Mouse (Mus musculus): ENCODE data around the gene Kdm8. TPM values are rescaled to one million over a fixed set of nuclear protein-coding genes. Genes with fewer than 3 reads are reported as not detected.

Kdm8 gene
- polyA plus RNA-seq, 1 experiment from 2014 or later: 4.7 TPM

- Histone ChIP-seq H3K9ac (replicated peaks) (no peak overlapping the region), H3K4me3 (replicated peaks) (no peak overlapping the region), H3K4me2 (no peak overlapping the region), H3K36me3 (no peaks in the 10 kb centered on the region), H3K27me3 (replicated peaks) (no peaks in the 10 kb centered on the region), H3K4me1 (no peaks in the 10 kb centered on the region), H3K9me3 (replicated peaks) (no peaks in the 10 kb centered on the region), H3K27ac (replicated peaks) (no peak overlapping the region)
- 78% methylated on average over 5 of the region's 5 CpGs for WGBS
- ATAC-seq (ENCODE audit: low FRiP score): no peak
Observed at GRCm38 (mm10) chr7:125503374-125504092, 59.1 kb downstream of the Kdm8 start.

DNA sequence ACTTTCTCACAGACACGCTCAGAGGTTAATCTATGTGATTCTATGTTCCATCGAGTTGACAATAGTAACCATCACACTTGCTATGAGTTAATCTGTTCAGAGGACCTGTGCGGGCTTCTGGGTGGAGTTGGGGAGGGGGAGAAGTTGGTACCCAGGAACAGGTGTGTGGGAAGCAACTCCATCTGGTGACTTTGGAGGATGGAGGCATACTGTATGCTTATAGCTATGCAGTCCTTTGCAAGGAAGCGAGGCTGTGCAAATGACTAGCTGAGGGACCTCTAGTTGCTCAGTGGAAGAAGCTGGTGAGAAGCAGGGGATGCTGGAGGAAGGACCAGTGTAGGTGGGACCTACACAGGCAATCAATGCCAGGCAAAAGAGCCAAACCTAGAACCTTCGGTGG is 60.1 kb downstream of the Kdm8 start:
- H3K36me3 ChIP-seq: no peaks in the 10 kb centered on the region
- ATAC-seq (ENCODE audit: low FRiP score): no peak
- H3K9ac ChIP-seq (replicated peaks): no peak overlapping the region
- no peak overlapping the region for H3K4me3 ChIP-seq (replicated peaks)
- no peaks in the 10 kb centered on the region for H3K9me3 ChIP-seq (replicated peaks)
- WGBS: 93% methylated on average over 5 of the region's 5 CpGs
- H3K27ac ChIP-seq (replicated peaks): no peak overlapping the region
- no peaks in the 10 kb centered on the region for H3K4me1 ChIP-seq
- no peaks in the 10 kb centered on the region for H3K27me3 ChIP-seq (replicated peaks)
- H3K4me2 ChIP-seq: no peak overlapping the region

DNA sequence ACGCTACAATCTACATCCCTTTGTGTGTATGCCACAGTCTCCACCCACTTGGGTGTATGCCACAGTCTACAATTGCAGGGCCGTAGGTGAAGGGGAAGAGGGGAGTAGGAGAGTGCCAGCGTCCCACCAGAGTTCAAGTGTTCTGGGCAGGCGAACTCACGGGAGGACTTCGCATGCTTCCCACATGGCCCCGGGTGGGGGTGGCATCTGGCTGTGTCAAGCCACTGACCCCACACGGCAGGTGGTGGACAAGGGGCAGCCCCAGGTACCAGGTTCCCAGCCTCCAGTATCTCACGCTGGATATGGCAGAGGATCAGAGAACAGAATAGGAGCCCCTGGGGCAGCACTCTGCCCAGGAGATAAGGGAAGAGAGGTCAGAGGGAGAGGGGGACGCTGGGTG is 61.1 kb downstream of the Kdm8 start:
- no peak overlapping the region for H3K4me2 ChIP-seq
- no peak overlapping the region for H3K9ac ChIP-seq (replicated peaks)
- no peaks in the 10 kb centered on the region for H3K27me3 ChIP-seq (replicated peaks)
- H3K36me3 ChIP-seq: no peaks in the 10 kb centered on the region
- 88% methylated on average over 10 of the region's 10 CpGs for WGBS
- no peak for ATAC-seq (ENCODE audit: low FRiP score)
- H3K9me3 ChIP-seq (replicated peaks): no peaks in the 10 kb centered on the region
- no peak overlapping the region for H3K27ac ChIP-seq (replicated peaks)
- H3K4me1 ChIP-seq: no peaks in the 10 kb centered on the region
- H3K4me3 ChIP-seq (replicated peaks): no peak overlapping the region

- no peaks in the 10 kb centered on the region for H3K4me1 ChIP-seq
- no peaks in the 10 kb centered on the region for H3K9me3 ChIP-seq (replicated peaks)
- no peaks in the 10 kb centered on the region for H3K36me3 ChIP-seq
- ATAC-seq (ENCODE audit: low FRiP score): no peak
- H3K9ac ChIP-seq (replicated peaks): no peak overlapping the region
- H3K4me3 ChIP-seq (replicated peaks): no peak overlapping the region
- no peak overlapping the region for H3K27ac ChIP-seq (replicated peaks)
- H3K4me2 ChIP-seq: no peak overlapping the region
- 87% methylated on average over 2 of the region's 2 CpGs for WGBS
- no peaks in the 10 kb centered on the region for H3K27me3 ChIP-seq (replicated peaks)
Observed at GRCm38 (mm10) chr7:125507279-125507678, 62.8 kb downstream of the Kdm8 start.

DNA sequence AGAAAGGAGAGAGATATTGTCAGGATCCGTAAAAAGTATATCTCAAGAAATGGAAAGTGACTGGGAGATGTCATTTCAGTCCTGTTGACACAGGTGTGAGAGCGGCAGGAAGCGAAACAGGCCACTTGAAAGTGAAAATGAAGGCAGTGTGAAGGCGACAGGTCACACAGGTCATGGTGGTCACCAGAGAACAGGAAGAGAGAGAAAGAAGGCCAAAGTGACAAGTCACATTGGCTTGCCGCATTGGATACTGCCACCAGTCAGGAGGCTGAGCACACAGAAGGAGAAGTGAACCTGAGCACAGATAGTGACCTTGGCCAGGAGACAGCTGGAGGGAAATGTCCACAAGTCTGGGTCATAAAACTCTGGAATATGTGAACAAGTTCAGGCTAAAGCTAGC is 67.0 kb downstream of the Kdm8 start:
- no peaks in the 10 kb centered on the region for H3K9me3 ChIP-seq (replicated peaks)
- no peak overlapping the region for H3K9ac ChIP-seq (replicated peaks)
- H3K4me2 ChIP-seq: no peak overlapping the region
- H3K4me3 ChIP-seq (replicated peaks): no peak overlapping the region
- no peaks in the 10 kb centered on the region for H3K27me3 ChIP-seq (replicated peaks)
- no peaks in the 10 kb centered on the region for H3K4me1 ChIP-seq
- H3K36me3 ChIP-seq: no peaks in the 10 kb centered on the region
- 85% methylated on average over 5 of the region's 5 CpGs for WGBS
- no peak overlapping the region for H3K27ac ChIP-seq (replicated peaks)
- ATAC-seq (ENCODE audit: low FRiP score): no peak

- Histone ChIP-seq H3K27ac (replicated peaks) (no peak overlapping the region), H3K4me1 (no peaks in the 10 kb centered on the region), H3K9ac (replicated peaks) (no peak overlapping the region), H3K4me3 (replicated peaks) (no peak overlapping the region), H3K27me3 (replicated peaks) (no peaks in the 10 kb centered on the region), H3K9me3 (replicated peaks) (no peaks in the 10 kb centered on the region), H3K36me3 (no peaks in the 10 kb centered on the region), H3K4me2 (no peak overlapping the region)
- 80% methylated on average over 2 of the region's 2 CpGs for WGBS
- ATAC-seq (ENCODE audit: low FRiP score): no peak
Observed at GRCm38 (mm10) chr7:125511852-125512251, 67.4 kb downstream of the Kdm8 start.

Other genes with a start within 250 kb of the Kdm8 start
- gene Nsmce1, start 46.9 kb downstream of the Kdm8 start, polyA plus RNA-seq (2015; fragmentation: Nextera tagmentation; extraction: Ambion mirVana): 87.8 and 90.3 TPM in 2 replicates
- 5.3 and 7.1 TPM in 2 replicates for gene Il4ra, start 107.4 kb downstream of the Kdm8 start, polyA plus RNA-seq (2015; fragmentation: Nextera tagmentation; extraction: Ambion mirVana)
- gene Il21r, start 158.8 kb downstream of the Kdm8 start, polyA plus RNA-seq (2015; fragmentation: Nextera tagmentation; extraction: Ambion mirVana): 0.35 and 1.8 TPM in 2 replicates

Measured in neural tube, embryonic 15.5 days (tissue).